Mouse (Mus musculus) megakaryocyte, embryonic 14.5 days (primary cell): ENCODE results near the gene Pigc.

Source experiments
- FLI1 ChIP-seq: IDR thresholded peaks from 2 replicates; pipeline ENCODE4 v1.6.1; 2012; ENCODE audit warnings: low read length, inconsistent platforms, mixed read lengths
- GATA1 ChIP-seq: IDR thresholded peaks from 3 replicates; pipeline ENCODE4 v1.6.1; 2012; ENCODE audit warnings: mixed read lengths, low read length, inconsistent platforms, borderline replicate concordance

GRCm38 (mm10) chr1:162013561-162013960, 44.6 kb downstream of the Pigc start:
- no peak for TF ChIP-seq GATA1
- no peak for TF ChIP-seq FLI1
